Mouse (Mus musculus) thymus, adult 2 months (tissue): ENCODE results near the gene Abca4. TPM values are rescaled to one million over a fixed set of nuclear protein-coding genes. Genes with fewer than 3 reads are reported as not detected.
"Not testable (repeated sequence)": the region's sequence is repeated elsewhere in the genome, so short reads cannot be mapped to it uniquely, and the experiment has no call there.

Experiments
- DNase-seq: peaks from one replicate; pipeline ENCODE4 v3.0.0; 2021
- H3K27ac ChIP-seq: fragments of 200-500 bp; 2 replicates; pipeline ENCODE4 v1.5.1; 2012; ENCODE audit warnings: low read length, control low read depth; ENCODE audit not compliant: control insufficient read depth, insufficient read depth
- H3K27me3 ChIP-seq: fragments of 200-500 bp; 2 replicates; pipeline ENCODE4 v1.6.1; 2012; ENCODE audit warnings: mild to moderate bottlenecking, low read length, moderate library complexity, mixed read lengths; ENCODE audit not compliant: control insufficient read depth, insufficient read depth
- H3K36me3 ChIP-seq: fragments of 200-500 bp; 2 replicates; pipeline ENCODE4 v1.6.1; 2012; ENCODE audit warnings: mild to moderate bottlenecking, low read length, moderate library complexity; ENCODE audit not compliant: control insufficient read depth, insufficient read depth
- H3K4me1 ChIP-seq: fragments of 200-500 bp; replicated peaks from 2 replicates; pipeline ENCODE4 v1.6.1; 2012; ENCODE audit warnings: low read length; ENCODE audit not compliant: control insufficient read depth, insufficient read depth
- H3K4me3 ChIP-seq: fragments of 200-500 bp; 2 replicates; pipeline ENCODE4 v1.5.1; 2012; ENCODE audit warnings: mild to moderate bottlenecking, low read length, control low read depth, moderate library complexity; ENCODE audit not compliant: control insufficient read depth, insufficient read depth
- CTCF ChIP-seq: fragments of 200-500 bp; IDR thresholded peaks from 2 replicates; pipeline ENCODE4 v1.5.1; 2012; ENCODE audit warnings: mild to moderate bottlenecking, control low read depth, low read length, moderate library complexity, borderline replicate concordance; ENCODE audit not compliant: control insufficient read depth, poor library complexity, insufficient read depth; ENCODE audit errors: extremely low read depth
- POLR2A ChIP-seq: fragments of 200-500 bp; IDR thresholded peaks from 2 replicates; pipeline ENCODE4 v1.6.1; 2012; ENCODE audit warnings: mild to moderate bottlenecking, low read length, control low read depth, moderate library complexity; ENCODE audit not compliant: control insufficient read depth, poor library complexity, insufficient read depth; ENCODE audit errors: extremely low read depth
- WGBS: fragments of 180-500 bp; shearing (Covaris S2); methylation state at CpG from one replicate; pipeline ENCODE4 v1.1.7; 2018; 5-methylcytosine and 5-hydroxymethylcytosine counted together
- polyA plus RNA-seq: library from polyadenylated mRNA; depleted of rRNA; stranded (reverse); fragments of >200 nt; gene quantifications from 2 replicates; pipeline ENCODE4 v1.2.3, GENCODE M21; 2012; rRNA removed

The Abca4 gene
- polyA plus RNA-seq, 1 experiment: 0.58 TPM

- TF ChIP-seq CTCF (no peak), POLR2A (no peak)
- no peaks in the 10 kb centered on the region for H3K4me1 ChIP-seq
- no peak overlapping the region for H3K27ac ChIP-seq
- DNase-seq: no peak
- H3K36me3 ChIP-seq: no peaks in the 10 kb centered on the region
- no peak overlapping the region for H3K4me3 ChIP-seq
- H3K27me3 ChIP-seq: no peaks in the 10 kb centered on the region
- 96% methylated on average over 3 of the region's 3 CpGs for WGBS
Observed at GRCm38 (mm10) chr3:122221240-122222036, 177.2 kb downstream of the Abca4 start.

GRCm38 (mm10) chr3:122226972-122227371 is 182.7 kb downstream of the Abca4 start:
- H3K4me1 ChIP-seq, DNase-seq, H3K4me3 ChIP-seq, H3K27me3 ChIP-seq, H3K27ac ChIP-seq, H3K36me3 ChIP-seq: not testable (repeated sequence)
- WGBS: 95% methylated on average over 6 of the region's 6 CpGs

Other genes with a start within 250 kb of the Abca4 start
- 5.1 and 5.4 TPM in 2 replicates for gene Abcd3, start 229.1 kb upstream of the Abca4 start, polyA plus RNA-seq
- gene Arhgap29, start 91.9 kb upstream of the Abca4 start, polyA plus RNA-seq: 3.8 and 6.3 TPM in 2 replicates
- 32.5 and 53.3 TPM in 2 replicates for gene Gclm, start 201.1 kb downstream of the Abca4 start, polyA plus RNA-seq
- 11.1 and 11.6 TPM in 2 replicates for gene Dnttip2, start 229.9 kb downstream of the Abca4 start, polyA plus RNA-seq
- gene Bcar3, start 249.7 kb downstream of the Abca4 start, polyA plus RNA-seq: 8.2 and 9.9 TPM in 2 replicates